9 mouse cellular contexts compared by ENCODE assay signal in the genomic region with DNA sequence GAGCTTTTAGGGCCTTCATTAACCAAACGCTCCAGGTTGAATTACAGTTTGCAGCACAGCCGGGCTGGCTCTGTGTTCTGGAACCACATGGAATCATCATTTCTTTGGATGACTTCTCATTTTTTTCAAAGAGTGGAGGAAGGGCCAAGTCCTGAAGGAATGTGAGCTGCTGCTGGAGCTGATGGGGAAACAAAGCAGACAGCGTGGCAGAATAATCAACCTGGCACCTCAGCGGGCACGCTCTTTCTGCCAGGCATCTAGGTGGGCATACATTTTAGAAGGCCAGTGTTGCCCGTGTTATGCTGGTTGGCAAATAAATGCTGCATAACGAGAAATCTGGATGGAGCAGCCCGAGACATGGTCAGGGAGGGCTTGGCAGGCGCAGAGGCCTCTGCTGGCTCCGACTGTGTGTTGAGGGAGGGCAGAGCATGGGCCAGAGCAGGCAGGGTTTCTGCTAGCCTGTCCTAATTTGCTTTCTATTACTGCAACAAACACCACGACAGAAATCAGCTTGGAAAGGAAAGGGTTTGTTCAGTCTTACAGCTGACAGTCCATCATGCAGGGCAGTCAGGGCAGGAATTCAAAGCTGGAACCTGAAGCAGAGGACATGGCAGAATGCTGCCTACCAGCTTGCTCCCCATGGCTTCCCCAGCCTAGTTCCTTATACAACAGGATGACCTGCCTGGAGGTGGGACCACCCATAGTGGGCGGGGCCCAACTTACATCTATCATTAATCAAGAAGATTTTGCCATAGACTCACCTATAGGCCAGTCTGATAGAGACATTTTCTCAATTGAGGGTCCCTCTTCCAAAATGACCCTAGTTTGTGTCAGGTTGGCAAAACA. TPM values are rescaled to one million over a fixed set of nuclear protein-coding genes. Genes with fewer than 3 reads are reported as not detected.
A peak's percentile ranks its signal among the peaks of the same experiment; 100 is the strongest.
DNase-seq lines count a peak whose midpoint lies in the region; TF ChIP-seq lines count a peak whose summit lies in the region.
"Had no signal": no experiment of that assay in that cellular context is flagged by ENCODE, and none has a peak within 500 bp of the region (broad histone marks: within the 10 kb centered on the region; RNA-seq: fewer than 3 reads in every experiment).

No protein-coding gene starts in this region.

- peak overlapping the region; percentile 85 for H3K27ac ChIP-seq in layer of hippocampus, adult 2 months

- no peak overlapping the region for H3K4me3 ChIP-seq in layer of hippocampus, adult 2 months

- DNase-seq in layer of hippocampus, adult 2 months (ENCODE audit: low spot score in 2 of 2) = peak; percentile 36 to 63
- no peak for DNase-seq in layer of hippocampus, postnatal 25 days (ENCODE audit: extremely low spot score in 1 of 2, low spot score in 1 of 2)
- peak; percentile 81 for DNase-seq in cerebellum, adult 11-12 months
- DNase-seq in cerebellum, postnatal 14 days = peak; percentile 81 to 86
- DNase-seq in layer of hippocampus, postnatal 14 days (ENCODE audit: low spot score in 2 of 2) = peak; percentile 54 to 72
- DNase-seq in adrenal gland, postnatal 10 days = no peak
- no peak for DNase-seq in B cell, adult 2 months
- DNase-seq: kidney, postnatal 14 days; lung, embryonic 14.5 days had no signal

- no peak for TF ChIP-seq CTCF in layer of hippocampus, adult 2 months (conservative IDR thresholded peaks at IDR 0.05)

RNA-seq across cellular contexts. Expression of a gene that starts 22.5 kb away (rescaled TPM):
- 10 to 100 TPM; 41.4 to 41.7 TPM for total RNA-seq in layer of hippocampus, adult 2 months (2021)
- 10 to 100 TPM; 38.1 to 40.7 TPM for total RNA-seq in layer of hippocampus, postnatal 25 days (2021)
- total RNA-seq in layer of hippocampus, postnatal 14 days (2021) = 10 to 100 TPM; 39.0 to 39.2 TPM
- total RNA-seq in adrenal gland, postnatal 10 days (2021) = 10 to 100 TPM; 13.0 to 16.6 TPM

RNA-seq across cellular contexts. Expression of a gene that starts 23.6 kb away (rescaled TPM):
- total RNA-seq in layer of hippocampus, adult 2 months (2021) = 1 to 10 TPM; 6.7 to 9.1 TPM
- total RNA-seq in layer of hippocampus, postnatal 25 days (2021) = 1 to 10 TPM; 5.2 to 6.0 TPM
- 1 to 10 TPM; 3.5 to 4.7 TPM for total RNA-seq in layer of hippocampus, postnatal 14 days (2021)
- 1 to 10 TPM; 3.9 to 5.6 TPM for total RNA-seq in adrenal gland, postnatal 10 days (2021)

RNA-seq across cellular contexts. Expression of a gene that starts 58.3 kb away (rescaled TPM):
- not detected for total RNA-seq in layer of hippocampus, adult 2 months (2021)
- total RNA-seq in layer of hippocampus, postnatal 25 days (2021) = not detected
- total RNA-seq in layer of hippocampus, postnatal 14 days (2021) = not detected
- 10 to 100 TPM; 16.2 to 27.8 TPM for total RNA-seq in adrenal gland, postnatal 10 days (2021)

Comparison
In these comparisons a context has a peak if more than half of its experiments do, and no peak if none do; other contexts are left out.
1. DNase-seq: peak in layer of hippocampus, adult 2 months (2 of 2), cerebellum, adult 11-12 months (single experiment), cerebellum, postnatal 14 days (2 of 2) and layer of hippocampus, postnatal 14 days (2 of 2); none in layer of hippocampus, postnatal 25 days (0 of 2), adrenal gland, postnatal 10 days (single experiment) and B cell, adult 2 months (0 of 2).
2. RNA of a gene that starts 58.3 kb away (total RNA-seq): 16.2 to 27.8 TPM in adrenal gland, postnatal 10 days; not detected in layer of hippocampus, adult 2 months, not detected in layer of hippocampus, postnatal 25 days and not detected in layer of hippocampus, postnatal 14 days; every median in the first group is over 10 times any median in the second.